ENCODE assay signal across 9 mouse cellular contexts in genomic region chr10:43002066-43002678, GRCm38 (mm10).
A peak's percentile ranks its signal among the peaks of the same experiment; 100 is the strongest.
DNase-seq lines count a peak whose midpoint lies in the region; ATAC-seq lines count a peak whose summit lies in the region.
"Had no signal": no experiment of that assay in that cellular context is flagged by ENCODE, and none has a peak within 500 bp of the region (broad histone marks: within the 10 kb centered on the region; RNA-seq: fewer than 3 reads in every experiment).

No protein-coding gene starts in this region.

- H3K36me3 ChIP-seq in heart, embryonic 16.5 days (ENCODE audit: control insufficient read depth, insufficient read depth): 0 out of 2 replicates have a peak, but pooled peaks cover 3% of the 10 kb centered on the region
- H3K36me3 ChIP-seq in midbrain, embryonic 14.5 days (ENCODE audit: control insufficient read depth, insufficient read depth, low read length): 0 out of 2 replicates have a peak, but pooled peaks cover 6% of the 10 kb centered on the region

- no peak overlapping the region for H3K27ac ChIP-seq in heart, embryonic 16.5 days (ENCODE audit: low read length)
- H3K27ac ChIP-seq in midbrain, embryonic 14.5 days (replicated peaks; ENCODE audit: low read depth, low read length): no peak overlapping the region

- WGBS in heart, embryonic 16.5 days: 14% methylated on average over 12 of the region's 13 CpGs
- WGBS in midbrain, embryonic 14.5 days: 11% methylated on average over 13 of the region's 13 CpGs

- H3K4me2 ChIP-seq in heart, embryonic 16.5 days (ENCODE audit: low read depth, low read length): peak overlapping the region; percentile 80
- H3K4me2 ChIP-seq in midbrain, embryonic 14.5 days (ENCODE audit: low read length): peak overlapping the region; percentile 46

- H3K4me3 ChIP-seq in heart, embryonic 16.5 days (ENCODE audit: low read length): peak overlapping the region; percentile 50
- no peak overlapping the region for H3K4me3 ChIP-seq in midbrain, embryonic 14.5 days (replicated peaks; ENCODE audit: low read depth, low read length)
- H3K4me3 ChIP-seq: erythroblast, embryonic 14.5 days had no signal

- intact Hi-C loops in heart, postnatal 25 days (cut with DNase I): loop anchor here (10.0 kb wide), 1 partner anchor 373 kb away; no protein-coding TSS in a partner anchor

- no peaks in the 10 kb centered on the region for H3K27me3 ChIP-seq in heart, embryonic 16.5 days (ENCODE audit: control insufficient read depth, insufficient read depth, low read length)
- H3K27me3 ChIP-seq in midbrain, embryonic 14.5 days (ENCODE audit: control insufficient read depth, insufficient read depth, low read length): no peaks in the 10 kb centered on the region

- DNase-seq in heart, adult 18-20 months: peak; percentile 50 to 52
- no peak for DNase-seq in heart, postnatal 25 days (ENCODE audit: low spot score)
- DNase-seq in kidney, postnatal 25 days: peak; percentile 47 to 68
- DNase-seq in midbrain, embryonic 14.5 days: no peak
- DNase-seq in testis, postnatal 10 days (ENCODE audit: low spot score): no peak
- DNase-seq in frontal cortex, postnatal 10 days (ENCODE audit: low spot score in 2 of 2): no peak
- no peak for DNase-seq in left cerebral cortex, adult 8-10 months (ENCODE audit: low spot score in 2 of 2)

- ATAC-seq in heart, embryonic 16.5 days (replicated peaks; ENCODE audit: extremely low read depth, insufficient read depth, low FRiP score): no peak
- ATAC-seq in midbrain, embryonic 14.5 days (ENCODE audit: low FRiP score, low TSS enrichment): no peak

- H3K9ac ChIP-seq in heart, embryonic 16.5 days (ENCODE audit: low read length): peak overlapping the region; percentile 68
- H3K9ac ChIP-seq in midbrain, embryonic 14.5 days (replicated peaks; ENCODE audit: low read length): no peak overlapping the region

- H3K4me1 ChIP-seq in heart, embryonic 16.5 days (ENCODE audit: control insufficient read depth, insufficient read depth, low read length): peaks cover 18% of the 10 kb centered on the region
- H3K4me1 ChIP-seq in midbrain, embryonic 14.5 days (ENCODE audit: control insufficient read depth, insufficient read depth, low read length): peaks cover 4% of the 10 kb centered on the region; the same call in 1 of the 2 replicates

- no peaks in the 10 kb centered on the region for H3K9me3 ChIP-seq in heart, embryonic 16.5 days (replicated peaks; ENCODE audit: control insufficient read depth, low read length)
- H3K9me3 ChIP-seq in midbrain, embryonic 14.5 days (ENCODE audit: control insufficient read depth, low read length): no peaks in the 10 kb centered on the region

Comparison
In these comparisons a context has a peak if more than half of its experiments do, and no peak if none do; other contexts are left out.
1. DNase-seq: peak in heart, adult 18-20 months (2 of 2) and kidney, postnatal 25 days (2 of 2); none in heart, postnatal 25 days (single experiment), midbrain, embryonic 14.5 days (single experiment), testis, postnatal 10 days (single experiment), frontal cortex, postnatal 10 days (0 of 2) and left cerebral cortex, adult 8-10 months (0 of 2).